ENCODE assay signal across 8 mouse cellular contexts in the genomic region with DNA sequence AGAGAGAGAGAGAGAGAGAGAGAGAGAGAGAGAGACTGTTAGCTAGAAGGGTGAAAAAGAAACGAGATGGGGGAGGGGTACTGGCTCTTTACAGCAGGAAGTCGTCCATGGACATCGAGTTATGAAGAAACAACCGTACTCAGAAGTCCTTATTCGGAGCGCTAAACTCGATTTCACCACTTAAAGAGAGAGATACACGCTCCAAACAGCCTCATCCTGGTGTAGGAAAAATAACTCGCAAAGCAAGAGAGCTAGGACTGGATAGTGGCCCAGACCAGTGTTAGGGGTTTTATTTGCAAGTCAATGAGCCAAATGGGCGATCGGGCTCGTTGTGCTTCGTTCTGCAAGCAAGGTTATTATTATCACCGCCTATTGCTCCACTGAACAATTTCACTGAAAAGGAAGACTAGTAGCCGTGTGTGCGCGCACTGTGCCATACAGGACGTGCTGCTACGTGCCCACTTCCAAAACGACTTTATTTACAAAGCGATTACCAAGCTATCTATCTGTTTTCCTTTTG. TPM values are rescaled to one million over a fixed set of nuclear protein-coding genes. Genes with fewer than 3 reads are reported as not detected.
DNase-seq lines count a peak whose midpoint lies in the region; ATAC-seq lines count a peak whose summit lies in the region.

No protein-coding gene starts in this region.

- H3K27ac ChIP-seq in forebrain, embryonic 15.5 days (replicated peaks), result peak overlapping the region; percentile 99
- peak overlapping the region; percentile 99 for H3K27ac ChIP-seq in hindbrain, embryonic 13.5 days
- peak overlapping the region; percentile 98 for H3K27ac ChIP-seq in liver, embryonic 12.5 days

- peak overlapping the region; percentile 95 for H3K9ac ChIP-seq in forebrain, embryonic 15.5 days (replicated peaks)
- H3K9ac ChIP-seq in hindbrain, embryonic 13.5 days, result peak overlapping the region; percentile 98
- H3K9ac ChIP-seq in liver, embryonic 12.5 days, result peak overlapping the region; percentile 76

- peaks cover 21% of the 10 kb centered on the region for H3K4me1 ChIP-seq in forebrain, embryonic 15.5 days
- peaks cover 20% of the 10 kb centered on the region for H3K4me1 ChIP-seq in hindbrain, embryonic 13.5 days (replicated peaks)
- peaks cover 64% of the 10 kb centered on the region for H3K4me1 ChIP-seq in liver, embryonic 12.5 days

- peak overlapping the region; percentile 68 for H3K4me2 ChIP-seq in forebrain, embryonic 15.5 days (replicated peaks)
- H3K4me2 ChIP-seq in hindbrain, embryonic 13.5 days, result peak overlapping the region; percentile 60
- peak overlapping the region; percentile 97 for H3K4me2 ChIP-seq in liver, embryonic 12.5 days

- WGBS in forebrain, embryonic 15.5 days, result under 1% methylated on average over 21 of the region's 21 CpGs
- WGBS in hindbrain, embryonic 13.5 days, result 0% methylated on average over 21 of the region's 21 CpGs
- under 1% methylated on average over 21 of the region's 21 CpGs for WGBS in liver, embryonic 12.5 days (ENCODE audit: insufficient replicate concordance)

- no peaks in the 10 kb centered on the region for H3K9me3 ChIP-seq in forebrain, embryonic 15.5 days
- H3K9me3 ChIP-seq in hindbrain, embryonic 13.5 days, result no peaks in the 10 kb centered on the region
- no peaks in the 10 kb centered on the region for H3K9me3 ChIP-seq in liver, embryonic 12.5 days (replicated peaks)

- H3K36me3 ChIP-seq in forebrain, embryonic 15.5 days, result no peaks in the 10 kb centered on the region
- no peaks in the 10 kb centered on the region for H3K36me3 ChIP-seq in hindbrain, embryonic 13.5 days
- peaks cover 17% of the 10 kb centered on the region; the same call in 1 of the 2 replicates for H3K36me3 ChIP-seq in liver, embryonic 12.5 days

- H3K27me3 ChIP-seq in forebrain, embryonic 15.5 days, result no peaks in the 10 kb centered on the region
- H3K27me3 ChIP-seq in hindbrain, embryonic 13.5 days, result no peaks in the 10 kb centered on the region
- H3K27me3 ChIP-seq in liver, embryonic 12.5 days (replicated peaks), result no peaks in the 10 kb centered on the region

- H3K4me3 ChIP-seq in forebrain, embryonic 15.5 days, result peak overlapping the region; percentile 82
- H3K4me3 ChIP-seq in hindbrain, embryonic 13.5 days, result peak overlapping the region; percentile 99
- H3K4me3 ChIP-seq in liver, embryonic 12.5 days, result peak overlapping the region; percentile 91

- peak; percentile 15 for ATAC-seq in forebrain, embryonic 15.5 days (replicated peaks)
- peak; percentile 36 for ATAC-seq in hindbrain, embryonic 13.5 days (ENCODE audit: low FRiP score)
- peak; percentile 13 for ATAC-seq in liver, embryonic 12.5 days
- ATAC-seq in activated CD4-positive, CD25-positive, alpha-beta regulatory T cell, adult 4 months, result no peak

- DNase-seq in right cerebral cortex, postnatal 36 days (ENCODE audit: low spot score in 2 of 2), result peak; percentile 19 to 54
- DNase-seq in right cerebral cortex, postnatal 4 days, result no peak
- peak; percentile 33 for DNase-seq in ZHBTc4 (ENCODE audit: low read depth, low spot score)
- peak; percentile 64 for DNase-seq in neural tube, embryonic 10.5 days (ENCODE audit: extremely low spot score, low spot score)

RNA-seq across cellular contexts. Expression of gene Cited2, which starts 1.4 kb away (rescaled TPM):
- polyA plus RNA-seq in forebrain, embryonic 15.5 days (2015; fragmentation: Nextera tagmentation; extraction: Ambion mirVana), result 69.2 and 72.1 TPM in 2 replicates
- 86.3 and 101 TPM in 2 replicates for polyA plus RNA-seq in hindbrain, embryonic 13.5 days (2015; fragmentation: Nextera tagmentation; extraction: Ambion mirVana)
- 35.3 and 36.7 TPM in 2 replicates for polyA plus RNA-seq in liver, embryonic 12.5 days (2016; fragmentation: Nextera tagmentation; extraction: Ambion mirVana)
- polyA plus RNA-seq in activated CD4-positive, CD25-positive, alpha-beta regulatory T cell, adult 4 months (2017; shearing (Covaris generic)), result 1 to 10 TPM; 5.1 to 7.6 TPM
